Mouse (Mus musculus) thymus, postnatal 14 days (tissue): ENCODE measurements at regions not wholly inside any gene's neighbourhood (a gene's known extent, or its start where the extent isn't known, plus 50 kb on each side); places are given as distances from the start of the nearest gene placed in this dataset.
A peak's percentile ranks its signal among the peaks of the same experiment; 100 is the strongest.

Experiments
- DNase-seq: peaks from one replicate; pipeline ENCODE4 v3.0.0; 2021

- DNase-seq = no peak
Measured at GRCm38 (mm10) chr3:58090396-58090795, 242.5 kb upstream of the Pfn2 start.

DNA sequence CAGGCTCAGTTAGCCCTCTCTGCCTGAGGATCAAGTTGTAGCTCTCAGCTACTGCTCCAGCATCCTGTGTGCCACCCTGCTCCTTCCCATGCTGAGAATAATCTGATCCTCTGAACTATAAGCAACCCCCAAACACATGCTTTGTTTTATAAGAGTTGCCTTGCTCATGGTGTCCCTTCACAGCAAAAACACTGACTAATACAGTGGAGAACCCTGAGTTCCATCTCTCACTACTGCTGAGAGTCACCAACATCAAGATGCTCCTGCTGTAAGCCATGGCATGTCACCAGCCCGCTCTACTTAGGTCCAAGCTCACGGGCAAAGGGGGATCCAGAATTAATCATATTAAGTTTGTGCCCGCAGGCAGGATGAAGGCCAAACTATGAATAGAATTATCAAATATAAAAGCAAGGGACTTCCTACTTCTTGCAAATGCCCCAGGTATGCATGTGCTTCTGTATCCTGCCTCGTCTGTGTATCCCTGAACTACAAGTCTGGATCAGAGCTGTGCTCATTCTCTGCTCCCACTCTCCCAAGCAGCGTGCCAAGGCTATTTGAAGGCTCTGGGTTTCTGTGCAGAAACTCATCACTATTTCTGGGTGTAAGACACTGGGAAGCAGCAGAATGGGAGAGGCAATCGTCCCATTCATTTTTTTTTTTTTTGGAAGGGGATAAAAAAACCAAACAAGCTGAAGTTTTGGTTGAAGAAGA is 243.7 kb upstream of the Pfn2 start:
- DNase-seq = no peak

DNA sequence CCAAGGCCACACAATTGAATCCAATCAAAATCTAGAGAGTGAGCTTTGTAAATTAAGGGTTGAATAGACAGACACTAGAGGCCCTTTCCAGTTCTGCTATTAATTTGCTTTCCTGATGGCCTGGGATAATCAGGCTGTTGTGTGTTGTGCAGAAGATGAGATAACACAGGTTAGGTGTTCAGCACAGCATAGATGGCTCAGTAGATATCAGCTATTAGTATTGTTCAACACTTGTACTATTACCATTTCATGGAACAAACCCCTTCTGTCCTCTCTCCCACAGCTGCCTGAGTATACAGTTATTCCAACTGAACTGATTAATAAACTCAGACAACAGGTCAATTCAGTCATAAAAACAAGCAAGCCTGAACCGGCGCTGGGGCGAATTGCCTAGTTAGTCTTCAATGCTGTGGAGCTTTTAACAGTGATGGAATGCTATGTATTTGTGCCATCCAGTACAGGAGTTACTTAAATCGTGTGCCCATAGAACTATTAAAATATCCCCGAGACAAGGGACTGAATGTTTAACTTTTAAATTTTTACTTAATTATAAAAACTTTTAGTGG is 263.1 kb upstream of the Pfn2 start:
- no peak for DNase-seq

DNA sequence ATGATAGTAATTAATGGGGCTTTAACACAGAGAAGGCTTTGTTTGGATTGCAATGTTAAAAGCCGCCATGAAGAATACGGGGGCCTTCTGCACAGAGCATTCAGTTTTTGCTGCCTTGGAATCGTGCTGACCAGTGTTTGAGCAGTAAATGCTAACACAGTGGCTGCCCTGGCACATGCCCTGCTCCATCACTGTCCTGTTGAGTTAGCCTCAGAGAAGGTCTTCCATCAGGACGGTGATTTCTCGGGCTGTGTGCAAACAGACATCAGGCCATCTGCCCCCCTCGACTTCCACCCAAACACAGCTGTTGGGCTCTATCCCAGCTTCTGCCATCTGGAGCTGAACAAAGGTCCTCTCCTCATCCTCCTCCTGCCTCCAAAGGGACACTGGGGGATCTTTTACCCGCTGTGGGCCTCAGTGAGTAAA is 264.6 kb upstream of the Pfn2 start:
- no peak for DNase-seq

GRCm38 (mm10) chr3:58113941-58114340 is 266.1 kb upstream of the Pfn2 start:
- DNase-seq = no peak

- DNase-seq = no peak
Measured at GRCm38 (mm10) chr3:58115511-58115910, 267.6 kb upstream of the Pfn2 start.

DNA sequence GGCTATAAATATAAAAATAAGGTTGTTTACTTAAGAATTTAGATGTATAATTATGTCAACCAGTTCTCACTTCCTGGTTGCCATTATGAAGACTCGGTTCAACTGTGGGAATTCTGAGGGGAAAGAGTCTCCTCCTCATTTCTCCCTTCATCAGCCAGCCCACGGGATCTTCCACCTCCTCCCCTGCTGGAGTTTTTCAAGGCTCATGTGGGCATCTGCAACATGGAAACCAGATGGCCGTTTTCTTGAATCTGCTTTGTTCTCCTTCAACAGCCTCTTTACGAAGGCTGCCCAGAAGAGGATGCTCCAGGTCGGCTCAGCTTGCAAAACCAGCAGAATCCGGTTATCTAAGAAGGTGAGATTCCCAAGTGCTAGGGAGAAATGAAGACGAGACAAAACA is 269.0 kb upstream of the Pfn2 start:
- DNase-seq = no peak

- DNase-seq = no peak
Measured at GRCm38 (mm10) chr3:58120051-58120450, 272.2 kb upstream of the Pfn2 start.

GRCm38 (mm10) chr3:58122456-58123359 is 274.8 kb upstream of the Pfn2 start:
- peak; percentile 58 for DNase-seq

DNA sequence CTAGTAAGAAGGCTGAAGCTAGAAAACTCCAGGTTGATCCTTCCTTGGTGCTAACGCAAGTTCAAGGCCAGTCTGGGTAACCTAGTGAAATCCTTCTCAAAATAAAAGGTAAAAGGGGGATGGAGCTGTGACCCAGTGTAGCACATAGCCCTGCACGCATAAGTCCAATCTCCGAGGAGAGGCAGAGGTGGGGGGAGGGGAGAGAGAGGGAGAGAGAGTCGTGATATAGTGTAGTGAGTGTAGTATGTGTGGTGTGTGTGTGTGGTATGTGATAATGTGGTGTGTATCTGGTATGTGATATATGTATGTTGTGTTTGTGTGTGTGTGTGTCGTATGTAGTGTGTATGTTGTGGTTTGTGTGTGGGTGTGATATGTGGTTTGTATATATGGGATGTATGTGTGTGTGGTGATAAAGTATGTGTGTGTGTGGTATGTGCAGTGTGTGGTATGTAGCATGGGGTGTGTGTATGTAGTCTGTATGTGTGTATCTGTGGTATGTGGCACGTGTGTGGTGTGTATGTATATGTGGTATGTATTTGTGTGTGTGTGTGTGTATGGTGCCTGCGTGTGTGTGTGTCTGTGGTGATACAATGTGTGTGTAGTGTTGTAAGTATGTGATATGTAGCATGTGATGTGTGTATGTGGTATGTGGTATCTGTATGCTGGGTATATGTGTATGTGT is 275.7 kb upstream of the Pfn2 start:
- DNase-seq = no peak

DNA sequence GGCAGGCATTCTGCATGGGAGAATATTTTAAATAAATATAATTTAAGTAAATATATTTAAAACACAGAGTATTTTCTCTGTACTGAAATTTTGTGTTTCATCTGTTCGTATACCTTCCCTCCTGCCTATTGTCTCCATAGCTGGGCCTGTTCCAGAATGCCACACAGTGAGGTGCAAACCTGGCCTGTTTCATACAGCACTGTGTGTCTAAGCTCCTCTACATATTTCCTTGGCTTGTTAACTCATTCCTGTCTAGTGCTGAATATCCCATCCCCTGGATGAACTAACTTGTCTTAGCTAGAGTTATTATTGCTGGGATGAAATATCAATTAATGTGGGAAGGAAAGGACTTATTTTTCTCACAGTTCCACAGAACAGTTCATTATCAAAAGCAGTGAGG is 277.0 kb upstream of the Pfn2 start:
- DNase-seq = no peak

DNA sequence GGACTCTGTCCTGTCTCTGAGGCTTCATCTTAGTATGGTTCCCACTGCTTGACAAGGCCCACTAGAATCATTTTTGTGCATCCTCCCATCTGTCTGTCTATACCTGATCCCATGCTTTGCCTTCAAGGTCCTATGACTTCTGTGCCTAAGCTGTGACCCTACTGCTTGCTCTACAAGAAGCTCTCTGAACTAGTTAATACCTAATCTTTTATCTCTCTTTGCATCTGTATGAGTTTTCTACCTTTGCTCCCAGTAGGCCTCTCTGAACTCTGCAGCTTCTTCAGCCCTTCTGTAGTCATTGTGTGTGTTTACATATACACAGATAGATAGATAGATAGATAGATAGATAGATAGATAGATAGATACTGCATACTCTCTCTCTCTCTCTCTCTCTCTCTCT is 279.1 kb upstream of the Pfn2 start:
- DNase-seq = no peak

GRCm38 (mm10) chr3:58128059-58128458 is 280.2 kb upstream of the Pfn2 start:
- no peak for DNase-seq

DNA sequence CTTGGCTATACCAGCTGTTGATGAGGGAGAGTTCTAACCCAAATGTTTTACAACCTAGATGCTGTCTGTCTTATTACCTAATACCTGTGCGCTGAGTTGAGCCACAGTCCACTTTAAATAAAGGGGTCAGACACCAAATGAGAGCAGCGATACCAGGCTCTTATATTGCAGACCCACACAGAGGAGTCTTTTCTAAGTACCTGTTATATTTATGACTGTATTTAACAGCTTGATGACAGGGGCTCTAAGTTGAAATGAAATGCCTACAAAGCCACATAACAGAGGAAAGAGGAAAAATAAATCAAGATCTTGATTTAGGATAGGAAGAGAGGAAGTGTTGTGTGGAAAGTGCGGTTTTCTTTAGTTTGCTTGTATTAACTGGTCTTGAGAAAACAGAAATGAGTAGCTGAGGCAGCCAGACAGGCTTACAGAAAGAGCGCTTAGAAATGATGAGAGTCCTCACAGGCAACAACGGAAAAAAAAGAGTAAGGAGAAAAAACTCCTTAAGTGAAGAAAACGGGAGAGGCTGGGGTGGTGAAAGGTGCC is 281.6 kb upstream of the Pfn2 start:
- no peak for DNase-seq

GRCm38 (mm10) chr3:58135607-58136365 is 278.7 kb upstream of the Tsc22d2 start:
- no peak for DNase-seq

DNA sequence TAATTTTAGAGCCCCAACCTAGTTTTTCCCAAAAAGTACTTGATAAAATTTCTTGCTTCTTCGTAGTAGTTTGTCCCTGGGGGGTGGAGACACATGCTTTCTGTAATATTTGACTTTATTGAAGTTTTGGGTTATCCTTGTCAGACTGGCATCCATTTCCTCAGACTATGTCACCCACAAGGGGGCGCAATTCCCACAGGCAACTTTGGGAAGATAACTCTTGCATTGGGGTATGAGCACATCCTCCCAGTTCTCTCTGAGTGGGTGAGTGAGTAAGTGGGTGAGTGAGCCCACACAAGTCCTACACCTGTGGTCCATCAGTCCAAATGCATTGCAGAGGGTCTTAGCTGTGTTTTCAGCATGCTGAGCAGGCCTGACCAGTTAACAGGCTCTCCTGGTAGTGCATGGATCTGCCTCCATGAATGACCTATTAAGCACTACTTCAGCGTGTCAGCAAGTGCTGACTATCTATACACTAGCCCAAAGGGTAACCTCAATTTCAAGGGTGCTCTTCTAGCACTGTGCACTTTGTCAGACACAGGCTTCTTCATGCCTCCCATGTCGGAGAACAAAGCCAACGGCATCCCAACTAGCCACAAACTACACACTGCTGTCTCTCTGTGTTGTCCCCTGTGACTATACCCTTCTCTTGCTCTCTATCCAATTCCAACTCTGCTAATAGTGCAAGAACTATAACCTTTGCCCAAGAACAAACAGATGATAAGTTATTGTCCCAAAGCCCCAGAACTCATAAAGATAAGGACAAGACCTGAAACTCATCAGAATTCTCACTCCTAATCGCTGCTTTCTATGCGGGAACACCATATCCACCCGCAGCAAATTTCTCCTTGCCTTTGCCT is 275.6 kb upstream of the Tsc22d2 start:
- peak; percentile 14 for DNase-seq

DNA sequence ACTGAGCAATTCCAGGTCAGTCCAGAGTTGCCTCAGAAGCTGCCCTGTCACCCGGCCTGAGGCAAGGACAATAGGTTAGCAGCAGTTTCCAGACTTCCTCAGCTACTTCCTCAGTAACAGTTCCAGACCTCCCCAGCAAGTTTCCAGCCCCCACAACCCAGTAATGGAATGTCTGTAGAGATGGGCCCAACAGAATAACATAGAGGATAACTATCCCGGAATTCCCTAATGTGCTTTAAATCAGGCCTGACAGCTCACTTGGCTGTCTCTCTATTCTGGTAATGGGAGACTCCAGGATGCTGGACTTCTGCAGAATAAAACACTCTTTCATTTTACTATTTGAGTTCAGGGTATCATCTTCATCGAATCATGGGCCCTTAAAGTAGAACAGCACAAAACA is 268.4 kb upstream of the Tsc22d2 start:
- no peak for DNase-seq

- DNase-seq = no peak
Measured at GRCm38 (mm10) chr3:58146762-58147161, 267.8 kb upstream of the Tsc22d2 start.

- no peak for DNase-seq
Measured at GRCm38 (mm10) chr3:58153141-58153540, 261.4 kb upstream of the Tsc22d2 start.

GRCm38 (mm10) chr3:58153874-58154756 is 260.4 kb upstream of the Tsc22d2 start:
- no peak for DNase-seq
